Mouse (Mus musculus) A20 (cell line): ENCODE results near the gene Inafm2.
A peak's percentile ranks its signal among the peaks of the same experiment; 100 is the strongest.

Experiments
- DNase-seq: peaks from one replicate; pipeline ENCODE4 v3.0.0-alpha.2; 2011; ENCODE audit warnings: low read depth, low spot score

Gene Inafm2

GRCm38 (mm10) chr2:118759828-118760227 is 14.3 kb downstream of the Inafm2 start:
- peak; percentile 83 for DNase-seq

GRCm38 (mm10) chr2:118760311-118761025 is 14.9 kb downstream of the Inafm2 start:
- DNase-seq = no peak

- no peak for DNase-seq
Observed at GRCm38 (mm10) chr2:118761358-118761757, 15.8 kb downstream of the Inafm2 start.

- no peak for DNase-seq
Observed at GRCm38 (mm10) chr2:118761906-118762783, 16.6 kb downstream of the Inafm2 start, which contains the start of gene Ccdc9b. Ccdc9b (minus strand) TSS chr2:118762661.

GRCm38 (mm10) chr2:118762784-118763148 is 17.2 kb downstream of the Inafm2 start:
- DNase-seq = no peak

- no peak for DNase-seq
Observed at GRCm38 (mm10) chr2:118763469-118763868, 17.9 kb downstream of the Inafm2 start.

- DNase-seq = peak; percentile 56
Observed at GRCm38 (mm10) chr2:118764094-118764831, 18.7 kb downstream of the Inafm2 start.

- no peak for DNase-seq
Observed at GRCm38 (mm10) chr2:118764875-118765274, 19.3 kb downstream of the Inafm2 start.

GRCm38 (mm10) chr2:118766041-118767033 is 20.8 kb downstream of the Inafm2 start:
- peak; percentile 31 for DNase-seq

GRCm38 (mm10) chr2:118772158-118772874 is 26.8 kb downstream of the Inafm2 start, which contains the start of gene Phgr1:
Phgr1 (plus strand) TSS chr2:118772769.
- no peak for DNase-seq

GRCm38 (mm10) chr2:118774536-118774935 is 29.0 kb downstream of the Inafm2 start:
- DNase-seq = no peak

- no peak for DNase-seq
Observed at GRCm38 (mm10) chr2:118775396-118775795, 29.8 kb downstream of the Inafm2 start.

- DNase-seq = no peak
Observed at GRCm38 (mm10) chr2:118775846-118776245, 30.3 kb downstream of the Inafm2 start.

GRCm38 (mm10) chr2:118776295-118776694 is 30.7 kb downstream of the Inafm2 start:
- no peak for DNase-seq

- DNase-seq = no peak
Observed at GRCm38 (mm10) chr2:118778418-118778817, 32.9 kb downstream of the Inafm2 start.

GRCm38 (mm10) chr2:118779065-118779464 is 33.5 kb downstream of the Inafm2 start:
- no peak for DNase-seq

GRCm38 (mm10) chr2:118779504-118780480 is 34.2 kb downstream of the Inafm2 start, which contains the start of gene Disp2:
Disp2 (plus strand) TSS chr2:118779719.
- peak; percentile 77 for DNase-seq

- DNase-seq = no peak
Observed at GRCm38 (mm10) chr2:118781115-118781514, 35.6 kb downstream of the Inafm2 start.

GRCm38 (mm10) chr2:118782303-118782702 is 36.7 kb downstream of the Inafm2 start:
- DNase-seq = no peak
